Mouse (Mus musculus) spleen, postnatal 14 days (tissue): ENCODE measurements around the gene Panx3.

Experiments
- DNase-seq, 2 experiments: peaks; one replicate each; pipeline ENCODE4 v3.0.0; 2021 to 2022; ENCODE audit warnings: low spot score in 2 of 2

The Panx3 gene

DNA sequence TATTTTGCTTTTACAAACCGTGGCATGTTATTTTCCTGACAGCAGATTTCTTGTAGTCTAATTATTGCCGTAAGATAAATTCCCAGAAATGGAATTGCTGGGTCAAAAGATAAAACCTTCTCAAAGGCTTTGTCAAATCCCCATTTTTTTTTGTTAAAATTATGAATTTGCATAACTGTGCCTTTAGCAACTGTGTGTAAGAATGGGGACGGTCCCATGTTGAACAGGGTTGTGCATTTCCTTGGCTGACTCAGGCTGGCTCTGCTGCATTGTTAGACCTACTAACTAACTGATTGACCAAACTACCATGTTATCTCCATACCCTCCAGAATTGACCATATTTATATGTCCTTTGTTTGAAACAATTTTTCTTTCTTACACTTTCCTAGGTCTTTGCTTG lies 34.8 kb downstream of the Panx3 start:
- no peak for DNase-seq

DNA sequence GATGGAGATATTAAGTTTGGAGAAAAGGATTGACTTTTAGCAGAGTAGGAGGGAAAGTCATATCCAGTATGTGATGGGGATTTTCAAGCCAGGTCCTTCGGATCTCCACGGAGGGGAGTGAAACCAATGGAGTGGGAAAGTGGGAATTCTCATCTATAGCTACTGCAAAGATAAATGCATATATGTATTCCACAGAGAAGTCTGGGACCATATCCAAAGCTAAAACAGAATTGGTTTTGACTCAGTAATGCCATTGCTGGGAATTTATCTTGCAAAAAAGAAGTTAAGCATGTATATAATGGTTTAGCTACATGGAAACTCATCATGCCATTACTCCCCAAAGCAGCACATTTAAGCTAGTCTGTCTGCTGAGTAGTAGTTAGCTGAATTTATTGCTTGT lies 36.7 kb downstream of the Panx3 start:
- no peak for DNase-seq

DNA sequence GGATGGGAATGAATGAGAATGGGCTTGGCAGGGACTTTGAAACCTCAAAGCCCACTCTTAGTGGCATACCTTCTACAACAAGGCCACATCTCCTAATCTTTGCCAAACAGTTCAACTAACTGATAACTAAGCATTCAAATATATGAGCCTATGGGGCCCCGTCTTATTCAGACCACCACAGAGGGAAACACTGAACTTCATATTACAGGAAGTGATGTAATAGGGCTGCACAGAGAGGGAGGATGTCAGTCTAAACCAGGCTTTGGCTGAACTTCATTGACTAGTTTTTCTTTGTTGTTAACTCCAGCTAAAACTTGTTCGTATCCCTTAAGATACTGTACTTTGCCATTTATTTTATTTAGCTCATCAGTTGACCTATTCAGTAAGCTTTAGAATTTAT lies 39.1 kb downstream of the Panx3 start:
- no peak for DNase-seq

DNA sequence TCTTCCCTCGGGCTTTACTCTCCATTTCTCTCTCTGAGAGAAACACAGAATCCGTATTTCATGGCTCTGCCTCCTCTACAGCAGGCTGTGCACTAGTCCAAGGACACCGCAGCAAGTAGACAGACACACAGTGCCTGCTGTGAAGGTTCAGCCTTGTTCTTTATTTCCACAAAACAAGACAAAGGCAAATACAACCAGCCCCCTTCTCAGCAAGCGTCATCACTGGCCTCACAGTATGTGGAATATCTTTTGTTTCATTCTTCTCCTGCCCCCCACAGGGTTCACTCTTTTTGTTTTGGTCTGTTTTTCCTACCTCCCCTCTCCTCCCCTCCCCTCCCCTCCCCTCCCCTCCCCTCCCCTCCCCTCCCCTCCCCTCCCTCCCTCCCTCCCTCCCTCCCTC lies 40.5 kb downstream of the Panx3 start:
- DNase-seq = no peak

DNA sequence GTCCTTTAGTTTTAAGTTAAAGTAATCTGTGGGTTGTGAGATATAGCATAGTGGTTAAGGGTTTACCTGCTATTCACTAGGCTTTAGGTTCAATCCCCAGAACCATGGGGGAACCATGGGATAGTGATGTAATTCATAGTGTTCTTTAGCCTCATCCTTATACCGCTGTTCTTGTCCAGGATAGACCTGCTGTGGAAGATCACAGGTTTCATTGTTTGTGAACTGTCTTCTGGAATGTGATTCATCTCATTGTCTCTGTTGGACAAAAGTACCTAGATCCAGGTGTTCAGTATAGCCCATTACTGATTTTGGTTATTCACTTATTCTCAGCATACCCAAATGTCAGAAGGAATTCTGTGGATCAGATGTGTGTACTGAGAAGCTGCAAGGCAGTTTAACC lies 41.8 kb downstream of the Panx3 start:
- no peak for DNase-seq

DNA sequence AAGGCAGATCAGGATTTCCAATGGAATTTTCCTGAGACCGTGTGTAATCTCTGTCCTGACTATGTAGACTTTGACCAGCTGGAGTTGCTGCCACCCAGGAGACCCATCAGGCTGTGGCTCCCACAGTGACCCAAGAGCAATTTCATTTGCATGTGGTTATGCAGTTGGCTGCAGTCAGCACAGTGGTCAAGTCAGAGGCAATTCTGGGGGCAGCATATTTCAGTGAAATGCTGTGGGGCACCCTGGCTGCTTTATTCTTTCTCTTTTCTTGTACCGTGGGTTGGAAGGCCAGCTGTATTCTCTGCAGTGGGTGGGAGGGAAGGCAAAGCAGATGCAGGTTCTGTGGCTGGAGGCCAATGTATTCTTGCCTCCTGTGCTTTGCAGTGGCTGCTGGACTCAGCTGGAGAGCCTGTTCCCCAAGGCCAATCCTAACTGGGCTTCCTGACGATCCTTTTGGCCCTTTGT lies 42.9 kb downstream of the Panx3 start:
- no peak for DNase-seq

DNA sequence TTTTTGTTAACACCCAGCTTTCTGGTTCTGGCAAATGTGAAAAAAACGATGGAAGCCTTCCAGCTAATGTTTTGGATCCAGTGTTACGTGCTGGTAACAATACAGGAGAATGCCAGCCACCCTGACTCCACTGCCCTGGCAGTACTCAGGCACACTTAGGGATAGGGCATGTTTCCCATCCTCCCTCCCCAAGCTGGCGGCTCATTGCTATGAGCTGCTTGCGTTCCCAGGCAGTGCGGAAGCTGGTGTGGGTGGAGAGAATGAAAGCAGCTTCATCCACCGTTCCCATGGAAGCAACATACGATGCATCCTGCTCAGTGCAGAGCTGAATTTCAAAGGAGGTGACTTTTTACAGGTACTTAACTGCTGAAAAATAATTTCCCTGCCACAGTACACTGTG lies 43.4 kb downstream of the Panx3 start:
- DNase-seq = no peak

DNA sequence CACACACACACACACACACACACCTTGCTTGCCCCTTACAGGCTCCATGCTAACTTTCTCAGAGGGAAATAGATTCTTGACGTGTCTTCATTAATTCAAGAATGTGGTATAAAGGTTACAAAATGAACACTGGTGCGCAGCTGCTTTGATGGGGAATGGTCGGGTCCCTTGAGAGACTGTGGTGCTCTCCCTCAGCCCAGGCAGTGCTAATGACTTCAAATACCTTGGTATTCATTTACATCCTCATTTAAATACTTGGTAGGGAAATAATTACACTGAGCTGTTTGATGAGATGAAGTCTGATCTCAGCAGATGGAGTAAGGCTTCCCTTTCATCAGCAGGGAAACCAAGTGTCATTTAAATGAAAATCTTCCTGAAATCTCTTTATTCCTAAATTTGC lies 43.9 kb downstream of the Panx3 start:
- DNase-seq = no peak

DNA sequence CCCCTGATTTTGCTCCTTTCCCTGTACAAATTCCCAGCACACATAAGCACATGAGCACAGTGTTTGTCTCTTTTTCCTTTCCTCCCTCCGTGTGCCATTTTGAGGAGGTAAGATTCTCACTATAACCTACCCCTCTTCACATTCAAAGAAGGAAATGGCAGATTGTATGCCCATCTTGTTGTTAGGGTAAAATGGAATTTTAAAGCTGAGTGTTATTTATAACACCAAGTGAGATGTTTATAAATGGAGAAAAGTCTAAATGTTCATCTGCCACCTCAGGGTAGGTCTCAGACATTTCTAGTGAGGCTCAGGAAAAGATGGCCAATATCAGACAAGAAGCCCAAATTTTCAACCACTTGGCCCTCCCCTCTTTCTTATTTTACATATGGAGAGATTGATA lies 44.5 kb downstream of the Panx3 start:
- no peak for DNase-seq

DNA sequence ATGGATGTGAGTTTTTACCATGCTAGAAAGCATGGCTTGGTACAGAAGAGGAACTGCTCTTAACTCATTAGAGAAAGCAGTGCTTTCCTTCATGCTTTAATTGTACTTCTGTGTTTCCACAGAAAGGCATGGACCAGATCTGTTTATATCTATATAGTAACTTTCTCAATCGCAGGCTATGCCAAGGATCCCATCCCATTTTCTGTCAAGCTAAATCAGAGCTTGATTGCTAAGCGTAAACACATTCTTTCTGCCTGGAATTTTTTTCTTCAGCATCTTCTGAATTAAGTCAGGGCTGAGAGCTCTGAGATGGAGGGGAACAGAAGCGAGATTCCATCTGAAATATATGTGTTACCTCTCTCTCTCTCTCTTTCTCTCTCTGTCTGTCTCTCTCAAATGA lies 45.1 kb downstream of the Panx3 start:
- no peak for DNase-seq

DNA sequence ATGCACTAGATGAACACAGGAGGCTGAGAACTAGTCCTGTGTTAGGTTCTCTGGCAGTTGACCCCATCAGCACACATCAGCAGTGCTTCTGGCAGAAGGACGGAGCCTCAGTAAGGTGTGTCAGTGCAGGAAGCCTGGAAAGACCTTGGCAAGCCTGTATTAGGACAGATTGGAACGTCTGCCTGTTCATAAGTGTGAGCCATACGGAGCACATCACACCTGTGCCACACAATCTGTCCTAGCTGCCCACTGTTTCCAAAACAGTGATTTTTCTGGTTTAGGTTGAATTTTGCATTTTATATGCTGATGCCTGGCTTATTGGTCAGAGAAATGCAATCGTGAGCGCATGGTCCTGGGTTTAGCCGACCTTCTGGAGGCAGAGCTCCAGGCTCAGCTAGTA lies 47.7 kb downstream of the Panx3 start:
- DNase-seq = no peak

DNA sequence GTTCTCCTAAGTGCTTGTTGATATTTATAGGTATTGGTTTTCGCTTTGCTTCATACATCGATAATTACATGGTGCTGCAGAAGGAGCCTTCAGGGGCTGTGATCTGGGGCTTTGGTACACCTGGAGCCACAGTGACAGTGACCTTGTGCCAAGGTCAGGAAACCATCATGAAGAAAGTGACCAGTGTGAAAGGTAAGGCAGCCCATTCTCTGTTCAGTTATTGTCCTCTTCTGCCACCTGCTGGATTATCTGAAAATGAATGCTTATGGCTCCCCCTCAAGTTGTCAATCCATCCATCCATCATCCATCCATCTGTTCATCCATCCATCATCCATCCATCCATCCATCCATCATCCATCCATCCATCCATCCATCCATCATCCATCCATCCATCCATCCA lies 52.3 kb downstream of the Panx3 start:
- DNase-seq = no peak

DNA sequence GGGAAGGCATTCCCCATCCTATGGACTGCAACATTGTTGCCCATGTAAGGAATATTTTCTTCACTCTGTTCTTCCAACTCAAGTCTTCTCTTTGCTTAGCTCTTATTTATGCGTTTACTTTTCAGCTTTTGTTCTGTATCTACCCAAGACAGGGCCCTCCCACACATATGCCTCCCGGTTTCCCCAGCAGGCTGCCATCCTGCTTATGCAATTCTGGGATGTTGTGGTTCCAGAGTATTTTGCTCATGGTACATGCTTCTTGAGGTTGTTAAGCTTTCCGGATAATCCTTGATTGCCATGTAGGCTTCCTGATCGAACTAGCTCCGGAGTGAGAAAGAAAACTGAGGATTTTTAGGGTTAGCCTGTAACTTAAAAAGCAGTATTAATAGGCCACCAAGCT lies 53.8 kb downstream of the Panx3 start:
- no peak for DNase-seq

DNA sequence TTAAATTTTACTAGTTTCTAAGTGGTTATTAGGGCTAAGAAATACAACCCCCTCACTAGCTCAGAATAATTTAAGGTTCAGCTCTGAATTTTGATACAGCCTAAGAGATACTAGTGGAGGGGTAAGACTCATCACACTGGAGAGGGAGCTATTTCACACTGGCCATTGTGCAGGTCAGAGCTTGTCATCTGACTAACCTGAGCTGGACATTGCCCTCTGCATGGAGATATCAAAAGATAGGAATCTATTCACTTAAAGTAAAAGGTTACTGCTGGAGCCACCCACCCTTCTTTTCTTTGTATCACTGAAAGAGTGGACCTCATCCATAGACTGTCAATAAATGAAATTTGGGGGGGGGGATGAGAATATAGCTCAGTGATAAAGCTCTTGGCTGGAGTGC lies 54.7 kb downstream of the Panx3 start:
- no peak for DNase-seq

DNA sequence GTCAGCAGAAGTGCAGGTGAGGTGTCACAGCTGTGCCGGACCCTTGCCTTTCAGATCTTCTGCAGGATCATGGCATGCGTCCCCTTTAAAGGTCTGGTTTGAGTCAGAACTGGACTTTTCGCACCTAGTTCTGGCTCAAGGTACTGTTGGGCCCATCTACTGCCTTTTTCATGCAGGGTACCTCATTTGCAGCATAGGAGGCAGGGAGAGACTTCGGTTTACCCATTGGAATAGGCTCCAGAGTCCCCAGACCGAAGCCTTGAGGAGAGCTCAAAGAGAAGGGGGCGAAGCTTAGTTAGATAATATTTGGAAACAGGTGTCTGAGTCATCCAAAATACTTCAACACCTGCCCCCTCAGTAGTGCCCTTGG lies 55.1 kb downstream of the Panx3 start:
- no peak for DNase-seq

DNA sequence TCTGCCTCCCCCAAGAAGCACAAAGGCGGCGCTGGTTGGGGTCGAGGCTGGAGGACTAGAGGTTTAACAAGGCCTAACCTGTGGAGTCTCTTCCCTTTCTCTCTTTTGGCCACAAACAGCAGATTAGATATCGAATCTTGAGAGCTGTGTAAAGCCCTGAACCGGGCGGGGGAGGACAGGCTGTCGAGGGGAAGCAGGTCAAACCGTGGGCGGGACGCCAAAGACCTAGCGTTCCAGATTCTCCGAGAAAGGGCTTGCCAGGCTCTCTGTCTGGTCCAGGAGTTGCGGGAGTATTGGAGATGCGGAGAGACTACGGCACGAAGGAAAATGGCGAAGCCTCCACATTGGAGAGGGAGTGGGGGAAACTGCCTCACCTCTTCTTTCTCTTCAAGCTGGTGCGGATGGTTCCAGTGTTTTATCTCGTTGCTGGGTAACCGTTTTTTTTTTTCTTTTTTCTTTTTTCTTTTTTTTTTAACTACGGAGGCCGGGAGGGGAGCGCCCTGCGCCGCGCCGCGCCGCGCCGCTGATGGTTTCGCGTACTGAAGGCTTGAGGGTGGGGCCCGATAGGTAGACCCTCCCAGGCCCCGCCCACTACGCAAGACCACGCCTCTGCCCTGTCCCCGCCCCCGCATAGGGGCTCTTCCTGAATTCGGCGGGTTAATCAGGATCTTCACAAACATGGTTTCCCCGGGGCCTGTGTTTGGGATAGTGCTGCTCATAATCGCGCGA lies 55.7 kb downstream of the Panx3 start, which contains the start of gene Spa17:
TSS of gene Spa17 (minus strand) at position 541 of the 729 bp plus-strand sequence.
- peak; percentile 80 for DNase-seq
